In genomic region chr3:139226811-139227210, GRCm38 (mm10) we compare ENCODE assay signal across 15 mouse cellular contexts. TPM values are rescaled to one million over a fixed set of nuclear protein-coding genes. Genes with fewer than 3 reads are reported as not detected.
A peak's percentile ranks its signal among the peaks of the same experiment; 100 is the strongest.
DNase-seq lines count a peak whose midpoint lies in the region.
"Had no signal": no experiment of that assay in that cellular context is flagged by ENCODE, and none has a peak within 500 bp of the region (broad histone marks: within the 10 kb centered on the region; RNA-seq: fewer than 3 reads in every experiment).

No protein-coding gene starts in this region.

- peak; percentile 71 to 81 for DNase-seq in adrenal gland, adult (ENCODE audit: inconsistent age in 2 of 2, low spot score in 1 of 2)
- no peak for DNase-seq in adrenal gland, postnatal 25 days
- peak; percentile 46 for DNase-seq in adrenal gland, adult 8-10 months
- peak; percentile 52 for DNase-seq in adrenal gland, postnatal 14 days
- no peak for DNase-seq in gastrocnemius, adult 8-10 months (ENCODE audit: low spot score in 2 of 2)
- no peak for DNase-seq in kidney, postnatal 36 days
- DNase-seq: B cell, adult 2 months; cerebellum, adult 11-12 months; cerebellum, adult 2 months; cerebellum, adult 9-10 months; cerebellum, postnatal 10 days; cerebellum, postnatal 25 days; forebrain, postnatal 0 days had no signal

RNA-seq across cellular contexts. Expression of gene Stpg2, which starts 21.3 kb away (rescaled TPM):
- total RNA-seq in adrenal gland, postnatal 25 days (2021): 0.24 TPM in 1 of 2 replicates, not detected in the other
- under 1 TPM in 1 of 4 experiments, not detected in 3; 0.13 TPM for total RNA-seq in adrenal gland, adult 8-10 months (2022)
- not detected in 2 replicates for total RNA-seq in adrenal gland, postnatal 14 days (2021)
- not detected for total RNA-seq in gastrocnemius, adult 8-10 months (2022)
- total RNA-seq: CH12.LX, G1E had no signal

Comparison
In these comparisons a context has a peak if more than half of its experiments do, and no peak if none do; other contexts are left out.
1. DNase-seq: peak in adrenal gland, adult (2 of 2), adrenal gland, adult 8-10 months (single experiment) and adrenal gland, postnatal 14 days (single experiment); none in adrenal gland, postnatal 25 days (single experiment), gastrocnemius, adult 8-10 months (0 of 2) and kidney, postnatal 36 days (0 of 2).